8 mouse cellular contexts compared by ENCODE assay signal in genomic region chr15:85858980-85859489, GRCm38 (mm10). TPM values are rescaled to one million over a fixed set of nuclear protein-coding genes. Genes with fewer than 3 reads are reported as not detected.
DNase-seq lines count a peak whose midpoint lies in the region; ATAC-seq and TF ChIP-seq lines count a peak whose summit lies in the region.

No protein-coding gene starts in this region.

- WGBS in spleen, adult 2 months: 11% methylated on average over 15 of the region's 15 CpGs
- WGBS in intestine, embryonic 14.5 days: 11% methylated on average over 15 of the region's 15 CpGs
- 11% methylated on average over 15 of the region's 15 CpGs for WGBS in midbrain, embryonic 15.5 days

- no peaks in the 10 kb centered on the region for H3K36me3 ChIP-seq in spleen, adult 2 months (ENCODE audit: control insufficient read depth, insufficient read depth, low read length)
- H3K36me3 ChIP-seq in intestine, embryonic 14.5 days (ENCODE audit: control insufficient read depth, insufficient read depth, low read length): peaks cover 28% of the 10 kb centered on the region
- H3K36me3 ChIP-seq in midbrain, embryonic 15.5 days (replicated peaks): no peaks in the 10 kb centered on the region

- peak; percentile 21; the same call in 1 of the 2 replicates for ATAC-seq in intestine, embryonic 14.5 days (replicated peaks; ENCODE audit: low FRiP score, low TSS enrichment, low read depth)
- peak; percentile 74 for ATAC-seq in midbrain, embryonic 15.5 days (replicated peaks)

- H3K27ac ChIP-seq in spleen, adult 2 months (ENCODE audit: insufficient read depth, low read length): no peak overlapping the region
- H3K27ac ChIP-seq in intestine, embryonic 14.5 days (ENCODE audit: low read depth): no peak overlapping the region; the same call in 1 of the 2 replicates
- H3K27ac ChIP-seq in midbrain, embryonic 15.5 days: peak overlapping the region; percentile 82

- H3K9me3 ChIP-seq in intestine, embryonic 14.5 days (ENCODE audit: control insufficient read depth, low read length): no peaks in the 10 kb centered on the region
- no peaks in the 10 kb centered on the region for H3K9me3 ChIP-seq in midbrain, embryonic 15.5 days

- peak overlapping the region; percentile 65 for H3K9ac ChIP-seq in intestine, embryonic 14.5 days (ENCODE audit: low read length)
- H3K9ac ChIP-seq in midbrain, embryonic 15.5 days: peak overlapping the region; percentile 79

- no peak for TF ChIP-seq POLR2A in spleen, adult 2 months (IDR thresholded peaks at IDR 0.05; ENCODE audit: low read depth, low read length)

- peak; percentile 34 for DNase-seq in embryo, embryonic 11 days
- DNase-seq in embryo, embryonic 10.5 days (ENCODE audit: low spot score): no peak
- DNase-seq in spleen, adult 2 months (ENCODE audit: low read depth in 1 of 2, low spot score in 2 of 2): no peak
- no peak for DNase-seq in spleen, postnatal 14 days (ENCODE audit: low spot score in 2 of 2)
- DNase-seq in intestine, embryonic 14.5 days (ENCODE audit: low spot score): no peak
- DNase-seq in gastrocnemius, adult 18-20 months (ENCODE audit: low spot score): no peak
- DNase-seq in c-Kit-positive CD71-positive TER-119-positive erythroid progenitor cells, embryonic 14.5 days (ENCODE audit: low spot score): no peak

- no peaks in the 10 kb centered on the region for H3K27me3 ChIP-seq in spleen, adult 2 months (ENCODE audit: control insufficient read depth, insufficient read depth, low read length)
- H3K27me3 ChIP-seq in intestine, embryonic 14.5 days (replicated peaks; ENCODE audit: control insufficient read depth, insufficient read depth, low read length): no peaks in the 10 kb centered on the region
- no peaks in the 10 kb centered on the region for H3K27me3 ChIP-seq in midbrain, embryonic 15.5 days (replicated peaks)

- TF ChIP-seq CTCF in spleen, adult 2 months (IDR thresholded peaks at IDR 0.05; ENCODE audit: extremely low read depth, insufficient read depth, insufficient read length, insufficient replicate concordance): no peak

- peak overlapping the region; percentile 75 for H3K4me2 ChIP-seq in intestine, embryonic 14.5 days (ENCODE audit: low read length)
- H3K4me2 ChIP-seq in midbrain, embryonic 15.5 days: peak overlapping the region; percentile 95

- H3K4me1 ChIP-seq in spleen, adult 2 months (ENCODE audit: control insufficient read depth, insufficient read depth, insufficient read length): peaks cover 4% of the 10 kb centered on the region; the same call in 1 of the 2 replicates
- H3K4me1 ChIP-seq in intestine, embryonic 14.5 days (replicated peaks; ENCODE audit: control insufficient read depth, insufficient read depth, low read length): peaks cover 16% of the 10 kb centered on the region
- peaks cover 21% of the 10 kb centered on the region for H3K4me1 ChIP-seq in midbrain, embryonic 15.5 days

- H3K4me3 ChIP-seq in spleen, adult 2 months (ENCODE audit: extremely low read depth, insufficient read depth, insufficient read length): peak overlapping the region; percentile 88
- peak overlapping the region; percentile 71 for H3K4me3 ChIP-seq in intestine, embryonic 14.5 days (ENCODE audit: low read depth, low read length)
- peak overlapping the region; percentile 57 for H3K4me3 ChIP-seq in midbrain, embryonic 15.5 days

RNA-seq across cellular contexts. Expression of gene Gtse1, which starts 0.5 kb away (rescaled TPM):
- 5.2 and 9.5 TPM in 2 replicates for polyA plus RNA-seq in spleen, adult 2 months (2012; rRNA removed)
- polyA plus RNA-seq in intestine, embryonic 14.5 days (2014; fragmentation: Nextera tagmentation; extraction: Ambion mirVana): 25.8 and 27.4 TPM in 2 replicates
- 4.2 and 5.3 TPM in 2 replicates for polyA plus RNA-seq in midbrain, embryonic 15.5 days (2015; fragmentation: Nextera tagmentation; extraction: Ambion mirVana)
- total RNA-seq in gastrocnemius, adult 18-20 months (2021): under 1 TPM; 0.07 to 0.09 TPM

RNA-seq across cellular contexts. Expression of gene Trmu, which starts 20.1 kb away (rescaled TPM):
- 20.7 and 29.3 TPM in 2 replicates for polyA plus RNA-seq in spleen, adult 2 months (2012; rRNA removed)
- 35.7 and 36.4 TPM in 2 replicates for polyA plus RNA-seq in intestine, embryonic 14.5 days (2014; fragmentation: Nextera tagmentation; extraction: Ambion mirVana)
- polyA plus RNA-seq in midbrain, embryonic 15.5 days (2015; fragmentation: Nextera tagmentation; extraction: Ambion mirVana): 58.8 and 63.4 TPM in 2 replicates
- total RNA-seq in gastrocnemius, adult 18-20 months (2021): 1 to 10 TPM; 8.2 to 9.4 TPM

RNA-seq across cellular contexts. Expression of gene Ttc38, which starts 26.9 kb away (rescaled TPM):
- 4.9 and 5.3 TPM in 2 replicates for polyA plus RNA-seq in spleen, adult 2 months (2012; rRNA removed)
- 6.6 and 6.7 TPM in 2 replicates for polyA plus RNA-seq in intestine, embryonic 14.5 days (2014; fragmentation: Nextera tagmentation; extraction: Ambion mirVana)
- 3.3 and 3.6 TPM in 2 replicates for polyA plus RNA-seq in midbrain, embryonic 15.5 days (2015; fragmentation: Nextera tagmentation; extraction: Ambion mirVana)
- total RNA-seq in gastrocnemius, adult 18-20 months (2021): 1 to 10 TPM; 4.6 to 5.3 TPM

RNA-seq across cellular contexts. Expression of gene Pkdrej, which starts 37.5 kb away (rescaled TPM):
- polyA plus RNA-seq in spleen, adult 2 months (2012; rRNA removed): 0.01 and 0.02 TPM in 2 replicates
- polyA plus RNA-seq in intestine, embryonic 14.5 days (2014; fragmentation: Nextera tagmentation; extraction: Ambion mirVana): 0.36 and 0.37 TPM in 2 replicates
- polyA plus RNA-seq in midbrain, embryonic 15.5 days (2015; fragmentation: Nextera tagmentation; extraction: Ambion mirVana): 0.05 and 0.10 TPM in 2 replicates
- total RNA-seq in gastrocnemius, adult 18-20 months (2021): under 1 TPM; 0.68 to 0.69 TPM

RNA-seq across cellular contexts. Expression of gene Cdpf1, which starts 47.5 kb away (rescaled TPM):
- polyA plus RNA-seq in spleen, adult 2 months (2012; rRNA removed): 21.8 and 24.3 TPM in 2 replicates
- polyA plus RNA-seq in intestine, embryonic 14.5 days (2014; fragmentation: Nextera tagmentation; extraction: Ambion mirVana): 38.5 and 38.7 TPM in 2 replicates
- 21.3 and 25.6 TPM in 2 replicates for polyA plus RNA-seq in midbrain, embryonic 15.5 days (2015; fragmentation: Nextera tagmentation; extraction: Ambion mirVana)
- total RNA-seq in gastrocnemius, adult 18-20 months (2021): 10 to 100 TPM; 51.8 to 60.2 TPM
